Mouse (Mus musculus) brown adipose tissue, adult 24 weeks (tissue): Measurements from ENCODE around the gene Mcrip2. TPM values are rescaled to one million over a fixed set of nuclear protein-coding genes. Genes with fewer than 3 reads are reported as not detected.
"Not testable (repeated sequence)": the region's sequence is repeated elsewhere in the genome, so short reads cannot be mapped to it uniquely, and the experiment has no call there.

Source experiments
- H3K27ac ChIP-seq: fragments of 200-500 bp; replicated peaks from 2 replicates; pipeline ENCODE4 v1.5.1; 2012; ENCODE audit warnings: low read depth, mild to moderate bottlenecking, low read length
- H3K4me1 ChIP-seq: fragments of 200-500 bp; 2 replicates; pipeline ENCODE4 v1.6.1; 2012; ENCODE audit warnings: low read length, mixed read lengths; ENCODE audit not compliant: control insufficient read depth, insufficient read depth, insufficient read length
- H3K4me3 ChIP-seq: fragments of 200-500 bp; 2 replicates; pipeline ENCODE4 v1.5.1; 2012; ENCODE audit warnings: low read depth, mild to moderate bottlenecking, low read length, moderate library complexity; ENCODE audit not compliant: insufficient read depth
- polyA plus RNA-seq: library from polyadenylated mRNA; stranded (reverse); fragments of >200 nt; gene quantifications from 2 replicates; pipeline ENCODE4 v1.2.4, GENCODE M21; 2012; ENCODE audit not compliant: missing spikeins, insufficient read depth, insufficient read length

The Mcrip2 gene
- polyA plus RNA-seq, 1 experiment: 432 TPM

DNA sequence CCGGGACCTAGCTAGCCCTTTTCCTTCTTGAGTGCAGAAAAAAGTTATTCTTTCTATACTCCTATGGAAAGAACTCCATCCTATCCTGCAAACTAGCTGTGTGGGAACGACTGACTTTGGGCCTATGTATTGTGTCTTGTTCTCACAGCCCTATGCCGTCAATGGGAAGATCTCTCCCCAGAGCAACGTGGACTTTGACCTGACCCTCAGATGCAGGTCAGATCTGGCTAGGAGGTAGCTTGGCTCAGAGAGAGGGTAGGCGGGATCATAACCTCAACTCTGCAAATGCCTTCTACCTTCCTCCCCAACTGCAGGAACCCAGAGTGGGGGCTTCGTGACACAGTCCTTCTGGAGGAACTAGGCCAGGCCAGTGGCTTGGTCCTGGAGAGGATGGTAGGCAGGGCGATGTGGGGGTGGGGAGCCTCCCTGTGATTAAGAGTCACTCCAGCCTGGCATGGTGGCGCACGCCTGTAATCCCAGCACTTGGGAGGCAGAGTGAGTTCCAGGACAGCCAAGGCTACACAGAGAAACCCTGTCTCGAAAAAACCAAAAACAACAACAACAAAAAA is 7.9 kb upstream of the Mcrip2 start:
- H3K27ac ChIP-seq: no peak overlapping the region
- peak overlapping the region; percentile 87 for H3K4me3 ChIP-seq
- H3K4me1 ChIP-seq: peaks cover 9% of the 10 kb centered on the region; the same call in 1 of the 2 replicates

DNA sequence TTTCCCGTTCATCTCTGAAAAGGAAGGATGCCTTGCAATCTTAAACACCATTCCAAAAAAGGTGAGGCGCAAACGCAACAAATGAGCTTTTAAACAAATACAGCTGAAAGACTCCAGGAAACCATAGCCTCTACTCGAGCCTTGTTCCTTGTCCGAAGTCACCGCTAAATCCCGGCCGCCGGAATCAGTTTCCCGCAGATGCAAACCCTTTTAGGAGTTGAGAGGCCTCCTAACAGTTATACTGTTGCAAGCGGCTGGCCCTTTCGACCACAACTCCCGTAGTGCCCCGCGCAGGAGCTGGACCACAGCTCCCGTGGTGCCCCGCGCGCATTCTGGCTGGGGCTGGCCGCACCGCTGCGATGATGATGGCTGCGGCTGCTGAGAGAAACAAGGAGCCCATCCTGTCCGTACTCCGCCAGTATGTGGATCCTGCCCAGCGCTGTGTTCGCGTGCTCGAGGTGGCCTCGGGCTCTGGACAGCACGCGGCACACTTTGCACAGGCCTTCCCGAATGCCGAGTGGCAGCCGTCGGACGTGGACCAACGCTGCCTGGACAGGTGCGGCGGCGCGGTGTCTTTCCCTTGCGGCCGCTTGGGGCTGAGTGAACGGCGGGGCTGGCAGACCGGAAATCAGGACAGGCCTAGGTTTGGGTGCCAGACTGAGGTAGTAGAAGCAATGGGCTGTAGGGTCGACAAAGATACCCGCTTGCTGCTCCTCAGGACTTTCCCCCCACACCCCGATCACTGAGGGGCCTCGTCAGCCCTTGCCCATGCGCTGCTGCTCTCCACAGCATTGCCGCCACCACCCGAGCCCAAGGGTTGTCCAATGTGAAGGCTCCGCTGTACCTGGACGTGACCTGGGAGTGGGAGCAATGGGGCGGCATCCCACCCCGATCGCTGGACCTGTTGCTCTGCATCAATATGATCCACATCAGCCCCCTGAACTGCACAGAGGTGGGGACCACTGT is 6.9 kb upstream of the Mcrip2 start:
- Histone ChIP-seq H3K4me3 (peak overlapping the region; percentile 87), H3K4me1 (peaks cover 9% of the 10 kb centered on the region; the same call in 1 of the 2 replicates), H3K27ac (peak overlapping the region; percentile 44)

DNA sequence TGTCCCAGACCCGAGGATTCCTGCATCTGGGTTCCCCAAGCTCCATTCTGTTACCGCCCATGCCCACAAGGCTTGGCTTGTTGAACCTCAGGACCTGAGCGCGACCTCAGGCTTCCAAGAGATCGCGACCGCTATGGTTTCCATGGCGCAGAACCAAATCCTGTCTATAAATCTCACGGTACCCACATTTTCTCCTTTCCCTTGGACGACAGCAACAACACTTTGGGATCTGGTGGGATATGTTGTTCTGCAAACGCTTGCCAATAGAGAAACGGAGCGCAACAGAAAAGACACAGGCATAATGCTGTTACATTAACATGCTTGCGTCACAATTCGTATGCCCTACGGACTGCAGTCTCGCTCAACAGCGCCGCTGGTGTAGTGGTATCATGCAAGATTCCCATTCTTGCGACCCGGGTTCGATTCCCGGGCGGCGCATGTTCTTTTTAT is 6.2 kb upstream of the Mcrip2 start, which contains the start of gene Mettl26:
Gene Mettl26 (plus strand): TSS at position 354 of the 450 bp plus-strand sequence.
- peak within 1 kb of the TSS; percentile 87 for H3K4me3 ChIP-seq
- H3K4me1 ChIP-seq: peaks cover 9% of the 10 kb centered on the region; the same call in 1 of the 2 replicates
- peak within 1 kb of the TSS; percentile 44 for H3K27ac ChIP-seq

DNA sequence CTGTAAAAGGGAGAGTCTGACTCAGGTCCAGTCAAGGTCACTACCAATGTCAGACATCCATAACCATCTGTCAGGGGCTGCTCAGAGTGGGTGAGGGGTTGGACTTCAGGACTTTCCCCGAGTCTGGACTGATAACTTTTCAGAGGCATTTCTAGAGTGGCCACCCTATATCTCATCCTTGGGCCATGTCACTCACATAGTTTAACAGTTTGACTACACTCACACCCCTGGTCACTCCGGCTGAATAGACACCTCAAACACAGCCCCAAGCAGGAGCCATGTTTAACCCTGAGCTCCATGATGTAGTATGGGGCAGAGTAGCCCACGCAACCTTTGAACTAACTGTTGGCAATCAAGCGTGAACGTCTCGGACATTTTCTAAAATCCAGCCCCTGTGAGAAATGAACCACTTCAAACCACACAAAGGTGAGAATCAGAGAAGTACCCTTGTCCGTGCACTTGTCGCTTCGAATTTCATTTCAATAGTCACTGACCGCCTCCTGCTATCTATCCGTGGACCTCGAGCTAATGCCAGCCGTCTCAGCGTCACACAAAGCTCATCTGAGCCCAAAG is 5.7 kb upstream of the Mcrip2 start:
- H3K4me3 ChIP-seq: peak overlapping the region; percentile 87
- H3K27ac ChIP-seq: peak overlapping the region; percentile 32; the same call in 1 of the 2 replicates
- H3K4me1 ChIP-seq: peaks cover 9% of the 10 kb centered on the region; the same call in 1 of the 2 replicates

DNA sequence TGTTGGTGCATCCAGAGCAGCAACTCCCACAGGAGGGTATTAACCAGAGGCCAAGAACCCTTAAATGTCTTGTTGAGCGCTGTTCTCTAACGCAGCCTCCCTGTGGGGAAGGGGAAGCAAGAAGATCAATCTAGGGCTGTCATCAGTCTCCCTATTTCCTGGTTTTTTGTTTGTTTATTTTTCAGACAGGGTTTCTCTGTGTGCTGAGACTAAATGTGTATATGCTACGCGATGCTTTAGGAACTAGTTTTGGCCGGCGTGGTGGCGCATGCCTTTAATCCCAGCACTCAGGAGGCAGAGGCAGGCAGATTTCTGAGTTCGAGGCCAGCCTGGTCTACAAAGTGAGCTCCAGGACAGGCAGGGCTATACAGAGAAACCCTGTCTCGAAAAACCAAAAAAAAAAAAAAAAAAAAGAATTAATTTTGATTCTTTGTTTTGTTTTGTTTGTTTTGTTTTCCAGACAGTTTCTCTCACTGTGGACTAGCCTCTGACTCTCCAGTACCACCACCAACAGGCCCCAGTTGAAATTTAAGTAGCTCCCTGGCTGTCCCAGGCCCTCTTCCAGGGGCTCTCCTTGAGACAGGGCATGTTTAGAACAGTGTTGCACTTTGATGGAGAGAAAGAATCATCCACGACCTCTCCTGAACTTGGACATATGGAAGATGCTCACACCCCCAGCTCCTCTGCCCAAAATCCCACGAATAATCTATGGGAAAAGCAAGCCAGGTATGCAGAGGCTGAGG is 5.0 kb upstream of the Mcrip2 start:
- peak overlapping the region; percentile 87; the same call in 1 of the 2 replicates for H3K4me3 ChIP-seq
- peaks cover 12% of the 10 kb centered on the region; the same call in 1 of the 2 replicates for H3K4me1 ChIP-seq
- no peak overlapping the region for H3K27ac ChIP-seq

DNA sequence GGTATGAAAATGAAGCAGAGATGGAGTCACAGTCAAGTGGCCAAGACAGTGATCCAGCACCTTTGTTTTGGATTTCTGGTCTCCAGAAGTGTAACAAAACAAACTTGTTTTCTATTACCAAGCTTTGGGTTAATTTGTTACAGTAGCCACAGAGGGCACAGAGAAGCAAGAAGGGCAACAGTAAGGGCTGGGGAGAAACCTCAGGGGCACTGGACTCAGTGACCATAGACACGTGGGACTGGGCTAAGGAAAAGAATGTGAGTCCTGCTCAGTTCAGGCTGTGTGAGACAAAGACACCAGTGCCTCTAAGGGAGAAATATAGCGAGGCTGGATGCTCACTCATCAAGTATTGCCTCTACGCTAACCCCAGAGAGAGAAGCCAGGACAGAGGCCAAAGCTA is 4.1 kb upstream of the Mcrip2 start:
- Histone ChIP-seq H3K4me1 (peaks cover 12% of the 10 kb centered on the region; the same call in 1 of the 2 replicates), H3K27ac (no peak overlapping the region), H3K4me3 (no peak overlapping the region)

DNA sequence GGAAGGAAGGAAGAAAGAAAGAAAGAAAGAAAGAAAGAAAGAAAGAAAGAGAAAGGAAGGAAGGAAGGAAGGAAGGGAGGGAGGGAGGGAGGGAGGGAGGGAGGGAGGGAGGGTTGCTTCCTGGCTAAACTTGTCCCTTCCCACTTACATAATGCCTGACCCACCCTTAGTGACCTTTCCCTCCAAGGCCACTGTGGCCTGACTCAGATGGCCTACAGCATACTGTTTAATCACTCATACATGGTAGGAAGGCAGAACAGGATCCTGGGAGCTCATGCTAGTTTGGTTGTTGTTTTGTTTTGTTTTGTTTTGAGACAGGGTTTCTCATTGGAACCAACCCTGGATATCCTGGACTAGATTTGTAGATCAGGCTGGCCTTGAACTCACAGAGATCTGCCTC is 3.0 kb upstream of the Mcrip2 start:
- H3K27ac ChIP-seq, H3K4me3 ChIP-seq: not testable (repeated sequence)
- peaks cover 12% of the 10 kb centered on the region; the same call in 1 of the 2 replicates for H3K4me1 ChIP-seq

DNA sequence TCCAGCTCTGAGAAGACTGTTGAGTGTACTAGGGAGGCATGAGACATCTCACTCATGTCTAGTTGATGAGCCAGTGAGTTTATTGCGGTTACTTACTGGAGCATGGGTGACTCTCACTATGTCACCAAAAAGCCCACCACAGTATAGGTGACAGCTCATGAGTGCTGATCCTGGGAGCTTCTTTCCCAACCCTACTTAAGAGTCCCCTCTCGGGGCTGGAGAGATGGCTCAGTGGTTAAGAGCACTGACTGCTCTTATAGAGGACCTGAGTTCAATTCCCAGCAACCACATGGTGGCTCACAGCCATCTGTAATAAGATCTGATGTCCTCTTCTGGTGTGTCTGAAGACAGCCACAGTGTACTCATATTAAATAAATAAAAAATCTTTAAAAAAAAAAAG is 1.4 kb upstream of the Mcrip2 start:
- H3K4me3 ChIP-seq: no peak overlapping the region
- peaks cover 5% of the 10 kb centered on the region; the same call in 1 of the 2 replicates for H3K4me1 ChIP-seq
- H3K27ac ChIP-seq: no peak overlapping the region

DNA sequence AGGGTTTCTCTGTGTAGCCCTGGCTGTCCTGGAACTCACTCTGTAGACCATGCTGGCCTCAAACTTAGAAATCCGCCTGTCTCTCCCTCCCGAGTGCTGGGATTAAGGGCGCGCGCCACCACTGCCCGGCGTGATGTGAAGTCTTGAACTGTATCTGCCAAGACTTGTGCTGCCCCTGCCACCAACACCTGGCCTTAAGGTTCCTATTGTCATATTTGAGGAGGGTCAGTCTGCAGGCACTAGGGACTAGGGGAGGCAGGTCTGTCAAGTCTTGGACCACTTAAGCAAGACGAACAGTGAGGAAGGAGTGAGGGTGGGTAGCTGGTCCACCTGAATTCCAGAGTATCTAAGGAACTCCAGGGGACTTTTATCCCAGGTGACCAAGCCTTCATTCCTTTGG is 934 bp upstream of the Mcrip2 start:
- Histone ChIP-seq H3K4me3 (no peak overlapping the region), H3K4me1 (peaks cover 5% of the 10 kb centered on the region; the same call in 1 of the 2 replicates), H3K27ac (no peak overlapping the region)

DNA sequence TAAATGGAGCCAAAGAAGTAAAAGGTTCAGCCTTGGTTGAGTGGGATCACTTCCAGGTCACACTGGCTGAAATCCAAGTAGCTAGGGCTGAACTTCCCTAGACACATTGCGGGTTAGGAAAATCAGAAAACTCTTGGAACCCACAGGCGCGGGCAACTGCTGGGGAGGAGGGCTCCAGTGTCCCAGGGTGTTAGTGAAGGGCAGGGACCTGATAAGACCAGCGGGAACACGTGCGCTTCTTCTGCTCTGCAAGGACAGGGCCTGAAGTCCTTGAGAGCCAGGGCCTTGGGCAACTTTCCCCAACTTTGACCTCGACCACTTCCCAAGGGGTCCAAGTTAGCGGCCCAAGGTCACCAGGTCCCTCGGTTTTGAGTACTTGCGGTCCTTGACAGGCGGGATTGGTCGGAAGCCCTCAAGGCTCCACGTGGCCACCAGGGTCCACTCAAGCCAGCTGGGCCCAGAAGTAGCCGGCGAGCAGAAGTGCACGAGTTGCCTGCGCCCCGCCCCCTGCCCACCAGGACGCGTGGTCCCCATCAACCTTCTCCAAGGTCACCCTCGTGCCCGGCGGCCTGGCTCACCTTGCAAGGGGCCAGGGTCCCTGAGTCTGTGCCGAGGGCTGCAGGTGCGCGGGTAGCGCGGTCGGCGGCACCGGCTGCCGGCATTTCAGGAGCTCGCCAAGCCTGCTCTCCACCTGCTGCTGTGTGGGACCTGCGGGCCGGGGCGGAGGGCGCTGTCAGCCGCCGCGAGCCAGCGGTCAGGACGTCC is 546 bp downstream of the Mcrip2 start:
- H3K4me3 ChIP-seq: peak overlapping the region; percentile 89
- 0 out of 2 replicates have a peak, but pooled peaks cover 3% of the 10 kb centered on the region for H3K4me1 ChIP-seq
- peak overlapping the region; percentile 92 for H3K27ac ChIP-seq

DNA sequence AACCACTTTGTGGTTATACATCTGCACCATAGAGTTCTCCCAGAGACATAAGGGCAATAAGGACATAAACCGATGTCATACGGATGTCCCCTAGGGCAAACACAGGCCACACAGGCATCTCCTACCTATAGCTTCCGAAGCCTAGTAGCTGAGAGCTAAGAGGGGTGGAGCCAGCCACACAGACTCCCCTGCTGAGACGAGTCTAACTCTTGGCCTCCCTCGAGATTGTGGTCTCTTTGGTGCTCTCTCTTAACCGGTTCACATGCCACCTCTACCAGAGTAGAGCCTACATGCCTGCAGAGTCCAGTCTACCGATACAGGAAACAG is 1.1 kb downstream of the Mcrip2 start:
- peak overlapping the region; percentile 92 for H3K27ac ChIP-seq
- H3K4me1 ChIP-seq: 0 out of 2 replicates have a peak, but pooled peaks cover 3% of the 10 kb centered on the region
- peak overlapping the region; percentile 89 for H3K4me3 ChIP-seq

DNA sequence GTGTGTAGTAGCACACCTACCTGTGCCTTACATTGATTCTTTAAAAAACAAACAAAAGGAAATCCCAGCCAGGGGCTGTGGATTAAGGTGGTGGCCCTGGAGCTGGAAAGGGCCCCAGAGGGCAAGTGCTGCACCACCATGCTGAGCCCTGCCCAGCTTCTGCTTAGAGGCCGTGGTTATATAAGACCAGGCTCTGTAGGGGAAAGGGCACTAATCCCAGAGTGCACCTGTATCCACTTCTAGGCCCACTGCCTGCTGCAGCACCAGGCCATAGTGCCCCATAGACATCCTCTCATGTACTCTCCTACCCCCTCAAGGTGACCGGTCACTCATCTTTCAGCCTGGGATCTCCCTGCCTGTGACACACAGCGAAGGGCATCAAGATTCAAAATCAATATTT is 2.4 kb downstream of the Mcrip2 start:
- H3K4me1 ChIP-seq: 0 out of 2 replicates have a peak, but pooled peaks cover 3% of the 10 kb centered on the region
- H3K4me3 ChIP-seq: peak overlapping the region; percentile 62
- peak overlapping the region; percentile 93 for H3K27ac ChIP-seq

DNA sequence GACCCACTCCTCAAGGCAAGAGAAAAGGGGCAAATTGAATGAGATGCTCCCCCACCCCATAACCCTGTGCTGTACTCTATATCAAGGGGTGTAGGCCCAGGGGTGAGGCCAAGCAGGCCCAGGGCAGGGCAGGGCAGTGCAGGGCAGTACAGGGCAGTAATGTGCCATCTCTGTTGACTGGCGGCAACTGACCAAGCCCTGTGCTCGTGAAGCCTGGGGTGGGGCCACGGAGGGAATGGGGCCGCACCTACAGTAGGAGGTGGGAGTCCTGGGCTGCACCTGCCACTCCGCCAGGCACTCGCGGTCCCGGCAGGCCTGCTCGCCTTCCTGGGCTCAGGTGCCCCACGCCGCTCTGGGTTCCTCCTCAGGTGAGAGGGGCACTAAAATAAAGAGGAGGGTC is 3.3 kb downstream of the Mcrip2 start:
- H3K4me3 ChIP-seq: peak overlapping the region; percentile 62; the same call in 1 of the 2 replicates
- H3K27ac ChIP-seq: peak overlapping the region; percentile 93

DNA sequence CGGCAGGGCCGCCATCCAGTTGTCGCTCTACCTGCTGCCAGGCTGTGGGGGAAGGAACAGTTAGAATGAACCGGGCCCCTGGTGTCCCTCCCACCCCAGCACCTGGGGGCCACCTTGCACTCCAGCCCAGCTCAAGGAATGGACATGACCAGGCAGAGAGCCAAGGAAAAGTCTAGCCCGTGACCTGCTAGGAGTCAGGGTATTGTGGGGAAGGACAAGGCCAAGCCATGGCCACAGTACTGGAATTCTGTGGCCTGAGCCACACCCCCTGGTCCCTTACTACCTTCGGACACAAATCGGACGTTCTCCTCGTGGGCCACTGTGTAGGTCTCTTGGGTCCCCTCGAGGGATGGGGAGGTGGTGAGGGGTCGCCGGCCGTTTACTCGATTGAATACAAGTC is 4.3 kb downstream of the Mcrip2 start:
- no peak overlapping the region for H3K27ac ChIP-seq

More for the DNA sequence above, 3.3 kb downstream of the Mcrip2 start:
- 0 out of 2 replicates have a peak, but pooled peaks cover 3% of the 10 kb centered on the region for H3K4me1 ChIP-seq

More for the DNA sequence above, 4.3 kb downstream of the Mcrip2 start:
- Histone ChIP-seq H3K4me3 (no peak overlapping the region), H3K4me1 (0 out of 2 replicates have a peak, but pooled peaks cover 3% of the 10 kb centered on the region)
